Mouse (Mus musculus) heart, embryonic 12.5 days (tissue): ENCODE results near the gene Ppip5k2. TPM values are rescaled to one million over a fixed set of nuclear protein-coding genes. Genes with fewer than 3 reads are reported as not detected.

Source experiments
- ATAC-seq: fragments of 200-750 bp; cut with Nextera tagmentation; 2 replicates; pipeline ENCODE4 v1.8.0; 2017; ENCODE audit warnings: moderate TSS enrichment, moderate library complexity; ENCODE audit not compliant: insufficient number of reproducible peaks, low FRiP score
- H3K27ac ChIP-seq: fragments of 300-500 bp; sonication (generic); 2 replicates; pipeline ENCODE4 v1.5.1; 2016; ENCODE audit warnings: mild to moderate bottlenecking, moderate library complexity; ENCODE audit not compliant: poor library complexity, severe bottlenecking
- H3K27me3 ChIP-seq: fragments of 300-500 bp; sonication (generic); replicated peaks from 2 replicates; pipeline ENCODE4 v1.6.1; 2016; ENCODE audit warnings: mild to moderate bottlenecking, moderate library complexity
- H3K36me3 ChIP-seq: fragments of 300-500 bp; sonication (generic); 2 replicates; pipeline ENCODE4 v1.6.1; 2016; ENCODE audit warnings: mild to moderate bottlenecking, moderate library complexity
- H3K4me1 ChIP-seq: fragments of 300-500 bp; sonication (generic); replicated peaks from 2 replicates; pipeline ENCODE4 v1.6.1; 2016; ENCODE audit warnings: mild to moderate bottlenecking
- H3K4me2 ChIP-seq: fragments of 300-500 bp; sonication (generic); 2 replicates; pipeline ENCODE4 v1.6.1; 2016; ENCODE audit warnings: mild to moderate bottlenecking, moderate library complexity
- H3K4me3 ChIP-seq: fragments of 300-500 bp; sonication (generic); 2 replicates; pipeline ENCODE4 v1.5.1; 2016; ENCODE audit warnings: mild to moderate bottlenecking
- H3K9ac ChIP-seq: fragments of 300-500 bp; sonication (generic); 2 replicates; pipeline ENCODE4 v1.6.1; 2016; ENCODE audit warnings: mild to moderate bottlenecking, moderate library complexity
- H3K9me3 ChIP-seq: fragments of 300-500 bp; sonication (generic); replicated peaks from 2 replicates; pipeline ENCODE4 v1.6.1; 2016; ENCODE audit warnings: mild to moderate bottlenecking, moderate library complexity
- WGBS: fragments of 180-500 bp; shearing (Covaris S2); methylation state at CpG from one replicate; pipeline ENCODE4 v1.1.7; 2016; 5-methylcytosine and 5-hydroxymethylcytosine counted together
- polyA plus RNA-seq: library from polyadenylated mRNA; unstranded; fragments of >200 nt; fragmentation: Nextera tagmentation; extraction: Ambion mirVana; gene quantifications from 2 replicates; pipeline ENCODE4 v1.2.1, GENCODE M21; 2016

Gene Ppip5k2
- polyA plus RNA-seq, 1 experiment from 2014 or later, result 50.9 TPM

DNA sequence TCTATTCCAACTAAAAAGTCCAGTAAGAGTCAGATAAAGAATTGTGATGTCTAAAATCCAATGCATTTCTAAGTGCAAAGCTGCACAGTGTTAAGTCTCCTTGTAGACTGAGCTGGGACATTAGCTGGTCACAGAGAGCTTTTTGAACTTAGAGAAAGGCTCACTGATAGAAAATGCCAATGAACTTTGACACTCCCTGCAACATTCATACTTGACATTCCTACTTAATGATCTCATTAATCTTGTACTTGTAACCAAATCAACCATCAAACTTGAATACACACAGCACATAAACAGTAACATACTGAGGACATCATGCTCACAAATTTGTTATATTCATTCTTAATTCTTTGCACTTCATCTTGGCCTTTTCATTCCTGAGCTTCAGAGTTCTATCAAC lies 10.4 kb downstream of the Ppip5k2 start:
- no peaks in the 10 kb centered on the region; the same call in 1 of the 2 replicates for H3K4me1 ChIP-seq
- no peaks in the 10 kb centered on the region for H3K27me3 ChIP-seq
- no peak overlapping the region for H3K4me3 ChIP-seq
- peaks cover 10% of the 10 kb centered on the region for H3K36me3 ChIP-seq
- H3K4me2 ChIP-seq, result no peak overlapping the region
- H3K9me3 ChIP-seq, result no peaks in the 10 kb centered on the region
- ATAC-seq, result no peak
- H3K9ac ChIP-seq, result no peak overlapping the region
- H3K27ac ChIP-seq, result no peak overlapping the region

GRCm38 (mm10) chr1:97754392-97754791 lies 15.8 kb downstream of the Ppip5k2 start:
- H3K36me3 ChIP-seq, result peaks cover 34% of the 10 kb centered on the region
- 0 out of 2 replicates have a peak, but pooled peaks cover 3% of the 10 kb centered on the region for H3K4me1 ChIP-seq
- no peaks in the 10 kb centered on the region for H3K27me3 ChIP-seq
- H3K4me2 ChIP-seq, result no peak overlapping the region
- no peaks in the 10 kb centered on the region for H3K9me3 ChIP-seq
- no peak overlapping the region for H3K4me3 ChIP-seq
- no peak overlapping the region for H3K9ac ChIP-seq
- no peak overlapping the region; the same call in 1 of the 2 replicates for H3K27ac ChIP-seq
- no peak for ATAC-seq
- WGBS, result 51% methylated on average over 4 of the region's 4 CpGs

DNA sequence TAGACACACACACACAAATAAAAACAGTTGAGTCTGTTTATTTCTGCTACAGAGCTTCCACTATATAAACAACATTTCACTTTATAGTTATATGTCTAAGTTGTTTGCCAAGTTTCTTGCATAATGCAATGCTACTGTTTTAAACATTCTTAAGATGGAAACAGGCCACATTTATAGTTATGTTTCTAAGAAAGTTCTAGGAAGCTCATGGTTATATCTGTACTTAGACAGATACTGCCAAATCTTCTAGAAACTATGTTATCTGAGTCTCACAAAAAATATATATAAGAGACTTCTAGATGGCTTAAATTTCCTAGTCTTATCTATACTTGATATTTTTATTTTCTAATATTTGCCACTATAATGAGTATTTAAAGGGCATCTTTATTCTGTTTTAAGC lies 17.0 kb downstream of the Ppip5k2 start:
- Histone ChIP-seq H3K9ac (no peak overlapping the region), H3K27ac (no peak overlapping the region), H3K4me1 (0 out of 2 replicates have a peak, but pooled peaks cover 3% of the 10 kb centered on the region), H3K36me3 (peaks cover 42% of the 10 kb centered on the region), H3K4me3 (no peak overlapping the region), H3K27me3 (no peaks in the 10 kb centered on the region), H3K9me3 (no peaks in the 10 kb centered on the region), H3K4me2 (no peak overlapping the region)
- ATAC-seq, result no peak

- 84% methylated on average over 3 of the region's 3 CpGs for WGBS
- no peaks in the 10 kb centered on the region for H3K9me3 ChIP-seq
- peaks cover 47% of the 10 kb centered on the region for H3K36me3 ChIP-seq
- H3K27ac ChIP-seq, result no peak overlapping the region
- H3K9ac ChIP-seq, result no peak overlapping the region
- no peak for ATAC-seq
- H3K4me1 ChIP-seq, result 0 out of 2 replicates have a peak, but pooled peaks cover 3% of the 10 kb centered on the region
- no peak overlapping the region for H3K4me3 ChIP-seq
- H3K4me2 ChIP-seq, result no peak overlapping the region
- H3K27me3 ChIP-seq, result no peaks in the 10 kb centered on the region
Observed at GRCm38 (mm10) chr1:97748163-97748562, 22.0 kb downstream of the Ppip5k2 start.

- H3K36me3 ChIP-seq, result peaks cover 47% of the 10 kb centered on the region
- 0 out of 2 replicates have a peak, but pooled peaks cover 3% of the 10 kb centered on the region for H3K4me1 ChIP-seq
Observed at GRCm38 (mm10) chr1:97746261-97746660, 23.9 kb downstream of the Ppip5k2 start.

GRCm38 (mm10) chr1:97745712-97746111 lies 24.5 kb downstream of the Ppip5k2 start:
- Histone ChIP-seq H3K4me2 (no peak overlapping the region), H3K9ac (no peak overlapping the region), H3K4me3 (no peak overlapping the region), H3K4me1 (0 out of 2 replicates have a peak, but pooled peaks cover 3% of the 10 kb centered on the region), H3K9me3 (no peaks in the 10 kb centered on the region), H3K27ac (no peak overlapping the region), H3K27me3 (no peaks in the 10 kb centered on the region), H3K36me3 (peaks cover 48% of the 10 kb centered on the region)
- no peak for ATAC-seq
- 46% methylated on average over 4 of the region's 4 CpGs for WGBS

More at GRCm38 (mm10) chr1:97746261-97746660, 23.9 kb downstream of the Ppip5k2 start:
- Histone ChIP-seq H3K4me3 (no peak overlapping the region), H3K9ac (no peak overlapping the region), H3K27ac (no peak overlapping the region), H3K4me2 (no peak overlapping the region), H3K27me3 (no peaks in the 10 kb centered on the region), H3K9me3 (no peaks in the 10 kb centered on the region)
- WGBS, result 95% methylated on average over 7 of the region's 7 CpGs
- no peak for ATAC-seq

DNA sequence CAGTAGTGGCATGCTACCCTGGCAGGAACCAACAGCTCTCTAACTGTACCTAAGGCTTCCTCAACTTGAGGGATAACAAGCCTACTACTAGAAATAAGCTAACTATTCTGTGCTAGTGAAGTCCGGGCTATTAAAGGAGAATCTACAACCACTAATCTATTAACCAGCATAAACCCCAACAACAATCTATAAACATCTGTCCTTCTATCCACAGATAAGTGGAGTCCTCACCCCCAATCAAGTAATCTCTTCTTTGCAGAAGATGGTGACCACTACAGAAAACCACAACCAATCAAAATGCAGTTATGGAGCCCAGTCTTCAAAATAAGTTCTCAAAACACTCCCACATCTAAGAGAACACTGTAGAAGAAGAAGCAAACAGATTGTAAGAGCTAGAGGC lies 27.1 kb downstream of the Ppip5k2 start:
- Histone ChIP-seq H3K27ac (no peak overlapping the region), H3K4me1 (0 out of 2 replicates have a peak, but pooled peaks cover 3% of the 10 kb centered on the region), H3K9ac (no peak overlapping the region), H3K27me3 (no peaks in the 10 kb centered on the region), H3K4me2 (no peak overlapping the region), H3K4me3 (no peak overlapping the region), H3K9me3 (no peaks in the 10 kb centered on the region), H3K36me3 (peaks cover 48% of the 10 kb centered on the region)
- 86% methylated on average over 1 of the region's 1 CpGs for WGBS
- ATAC-seq, result no peak

DNA sequence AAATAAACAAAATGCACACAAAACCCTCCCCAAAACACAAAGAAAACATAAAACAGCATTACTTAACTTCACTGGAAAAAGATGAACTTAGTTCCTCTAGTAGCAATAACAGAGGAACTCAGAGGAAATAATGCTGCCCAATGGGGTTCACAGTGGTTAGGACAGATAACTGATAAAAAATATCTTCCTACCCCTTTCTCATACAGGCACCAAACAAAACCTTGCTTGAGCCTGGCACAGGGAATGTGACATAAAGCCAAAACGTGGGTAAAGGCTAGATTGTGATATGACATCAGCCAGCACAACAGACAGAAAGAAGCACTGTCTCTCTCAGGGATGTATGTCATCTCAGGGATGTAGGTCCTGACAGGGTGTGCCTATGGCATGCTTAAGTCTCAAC lies 40.9 kb downstream of the Ppip5k2 start:
- Histone ChIP-seq H3K36me3 (peaks cover 24% of the 10 kb centered on the region), H3K27ac (no peak overlapping the region), H3K9me3 (no peaks in the 10 kb centered on the region), H3K4me1 (no peaks in the 10 kb centered on the region), H3K9ac (no peak overlapping the region), H3K27me3 (no peaks in the 10 kb centered on the region), H3K4me3 (no peak overlapping the region), H3K4me2 (no peak overlapping the region)
- ATAC-seq, result no peak
- WGBS, result 63% methylated on average over 1 of the region's 1 CpGs

DNA sequence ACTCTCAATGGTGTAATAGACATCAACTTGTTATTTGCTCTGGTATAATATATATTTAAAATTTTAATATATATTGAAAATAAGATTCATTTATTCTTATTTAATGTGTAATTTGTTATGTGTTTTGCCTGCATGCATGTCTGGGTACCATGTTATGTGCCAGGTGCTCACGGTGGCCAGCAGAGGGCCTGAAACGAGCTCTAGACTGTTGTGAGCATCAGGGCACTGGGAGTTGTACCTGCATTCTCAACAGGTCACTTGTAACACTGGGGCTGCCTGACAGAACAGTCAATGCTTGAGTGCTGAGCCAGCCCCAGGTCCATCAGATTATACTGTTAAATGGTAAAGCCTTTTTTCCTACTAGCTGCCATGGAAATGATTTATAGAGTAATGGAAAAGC lies 43.5 kb downstream of the Ppip5k2 start:
- Histone ChIP-seq H3K4me3 (no peak overlapping the region), H3K27me3 (no peaks in the 10 kb centered on the region), H3K36me3 (peaks cover 29% of the 10 kb centered on the region), H3K27ac (no peak overlapping the region), H3K4me2 (no peak overlapping the region), H3K9ac (no peak overlapping the region), H3K4me1 (no peaks in the 10 kb centered on the region), H3K9me3 (no peaks in the 10 kb centered on the region)
- no peak for ATAC-seq
- 69% methylated on average over 2 of the region's 2 CpGs for WGBS

DNA sequence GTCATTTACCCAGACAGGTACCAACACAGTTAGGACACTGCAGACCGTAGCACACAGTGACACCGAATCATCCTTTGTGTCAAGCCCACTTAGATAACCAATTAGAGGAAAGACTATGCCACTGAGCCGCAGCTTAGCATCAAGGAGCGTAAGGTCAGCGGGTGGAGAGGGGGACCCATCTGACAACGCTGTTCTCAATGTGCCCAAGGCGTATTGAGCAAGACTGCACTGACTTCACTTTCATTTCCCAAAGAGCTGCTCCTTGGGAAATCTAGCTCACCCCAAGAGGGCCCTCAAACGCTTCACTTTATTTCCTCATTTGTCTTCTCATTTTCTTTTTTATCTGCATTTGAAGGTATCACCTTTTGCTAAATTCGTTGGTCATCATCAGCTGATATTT lies 51.8 kb downstream of the Ppip5k2 start:
- ATAC-seq, result no peak
- Histone ChIP-seq H3K27ac (no peak overlapping the region), H3K36me3 (peaks cover 50% of the 10 kb centered on the region), H3K4me1 (no peaks in the 10 kb centered on the region), H3K4me3 (no peak overlapping the region), H3K9me3 (no peaks in the 10 kb centered on the region), H3K4me2 (no peak overlapping the region), H3K9ac (no peak overlapping the region), H3K27me3 (no peaks in the 10 kb centered on the region)
- WGBS, result 88% methylated on average over 9 of the region's 9 CpGs

DNA sequence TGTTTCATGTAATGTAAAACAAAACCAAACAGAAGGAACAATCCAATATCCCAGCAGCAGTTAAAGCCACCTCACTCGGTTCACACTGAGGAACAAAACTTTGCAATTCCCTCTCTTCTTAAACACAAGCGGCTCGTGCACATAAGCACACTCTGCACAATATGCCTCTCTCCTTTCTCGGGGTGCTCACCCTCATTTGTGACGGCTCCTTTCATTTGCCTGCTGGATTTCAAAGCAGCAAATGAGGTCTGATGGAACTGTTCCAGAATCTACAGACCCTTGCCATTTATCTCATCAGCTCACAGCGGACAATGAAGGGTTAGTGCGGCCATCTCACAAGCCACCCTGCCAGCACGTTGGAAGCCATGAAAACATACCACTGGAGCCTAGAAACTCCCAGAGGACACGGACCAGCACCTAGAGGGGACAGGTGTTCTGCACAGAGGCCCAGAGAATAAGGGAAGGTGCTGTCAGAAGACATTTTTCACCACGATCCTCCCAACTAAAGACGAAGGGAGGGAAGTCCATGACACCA lies 55.8 kb downstream of the Ppip5k2 start:
- Histone ChIP-seq H3K27me3 (no peaks in the 10 kb centered on the region), H3K27ac (no peak overlapping the region), H3K9me3 (no peaks in the 10 kb centered on the region), H3K4me2 (no peak overlapping the region), H3K4me3 (no peak overlapping the region), H3K9ac (no peak overlapping the region), H3K4me1 (no peaks in the 10 kb centered on the region), H3K36me3 (peaks cover 63% of the 10 kb centered on the region)
- ATAC-seq, result no peak
- WGBS, result 86% methylated on average over 11 of the region's 11 CpGs

DNA sequence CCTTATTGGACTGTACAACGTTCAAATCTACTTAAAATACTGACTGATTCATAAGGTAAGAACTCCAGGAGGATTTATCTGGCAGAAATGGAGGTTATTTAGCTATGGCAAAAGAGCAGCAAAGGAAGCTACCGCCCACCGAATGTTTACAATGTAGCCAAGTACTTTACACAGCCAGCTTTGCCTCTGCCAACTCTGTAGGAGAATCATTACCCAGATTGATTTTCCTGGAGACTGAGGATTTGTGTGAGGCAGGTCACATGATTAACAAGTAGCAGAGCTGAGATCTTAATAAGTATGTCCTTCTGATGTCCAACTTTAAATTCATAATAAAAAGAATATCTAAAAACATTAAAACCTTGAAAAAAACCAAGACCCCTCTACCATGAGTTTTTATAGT lies 59.7 kb downstream of the Ppip5k2 start:
- H3K9ac ChIP-seq, result no peak overlapping the region
- H3K9me3 ChIP-seq, result no peaks in the 10 kb centered on the region
- H3K36me3 ChIP-seq, result peaks cover 54% of the 10 kb centered on the region
- H3K27me3 ChIP-seq, result no peaks in the 10 kb centered on the region
- 92% methylated on average over 3 of the region's 3 CpGs for WGBS
- no peaks in the 10 kb centered on the region for H3K4me1 ChIP-seq
- no peak overlapping the region for H3K4me2 ChIP-seq
- H3K4me3 ChIP-seq, result no peak overlapping the region
- no peak overlapping the region for H3K27ac ChIP-seq
- no peak for ATAC-seq
